Mouse (Mus musculus) right cerebral cortex, postnatal 36 days (tissue): Measurements from ENCODE around the gene 5730522E02Rik.
A peak's percentile ranks its signal among the peaks of the same experiment; 100 is the strongest.
"Not testable (repeated sequence)": the region's sequence is repeated elsewhere in the genome, so short reads cannot be mapped to it uniquely, and the experiment has no call there.

Source experiments
- DNase-seq, 2 experiments: peaks; one replicate each; pipeline ENCODE4 v3.0.0; 2022; ENCODE audit warnings: low spot score in 2 of 2, mixed read lengths in 1 of 2

Gene 5730522E02Rik

GRCm38 (mm10) chr11:26210582-26211180 lies at the start of gene 5730522E02Rik:
Gene 5730522E02Rik (minus strand): TSS chr11:26210763.
- no peak for DNase-seq

- DNase-seq = no peak
These were observed 26.0 kb upstream of the 5730522E02Rik start for GRCm38 (mm10) chr11:26236540-26236939.

- DNase-seq = no peak
These were observed 19.3 kb upstream of the 5730522E02Rik start for GRCm38 (mm10) chr11:26229895-26230294.

- DNase-seq = not testable (repeated sequence)
These were observed 3.1 kb upstream of the 5730522E02Rik start for GRCm38 (mm10) chr11:26213643-26214042.

- DNase-seq = peak; percentile 15 to 30
These were observed 567 bp downstream of the 5730522E02Rik start for GRCm38 (mm10) chr11:26209811-26210581.

- no peak for DNase-seq
These were observed 7.1 kb downstream of the 5730522E02Rik start for GRCm38 (mm10) chr11:26203466-26203865.

GRCm38 (mm10) chr11:26202842-26203241 lies 7.7 kb downstream of the 5730522E02Rik start:
- no peak for DNase-seq

GRCm38 (mm10) chr11:26201778-26202097 lies 8.8 kb downstream of the 5730522E02Rik start:
- DNase-seq = no peak

GRCm38 (mm10) chr11:26200970-26201777 lies 9.4 kb downstream of the 5730522E02Rik start:
- DNase-seq = peak; percentile 15 to 21

- DNase-seq = no peak
These were observed 15.1 kb downstream of the 5730522E02Rik start for GRCm38 (mm10) chr11:26195468-26195867.

- no peak for DNase-seq
These were observed 23.2 kb downstream of the 5730522E02Rik start for GRCm38 (mm10) chr11:26187231-26187967.

- no peak for DNase-seq
These were observed 40.0 kb downstream of the 5730522E02Rik start for GRCm38 (mm10) chr11:26170572-26170971.

GRCm38 (mm10) chr11:26167609-26167971 lies 43.0 kb downstream of the 5730522E02Rik start:
- no peak for DNase-seq

- no peak for DNase-seq
These were observed 43.5 kb downstream of the 5730522E02Rik start for GRCm38 (mm10) chr11:26166966-26167608.

GRCm38 (mm10) chr11:26164651-26165259 lies 45.8 kb downstream of the 5730522E02Rik start:
- DNase-seq = peak in 1 of 2 experiments; percentile 20

- no peak for DNase-seq
These were observed 49.2 kb downstream of the 5730522E02Rik start for GRCm38 (mm10) chr11:26161354-26161753.

GRCm38 (mm10) chr11:26159033-26159432 lies 51.5 kb downstream of the 5730522E02Rik start:
- no peak for DNase-seq

GRCm38 (mm10) chr11:26140024-26140423 lies 70.5 kb downstream of the 5730522E02Rik start:
- DNase-seq = no peak

- DNase-seq = peak in 1 of 2 experiments; percentile 12
These were observed 72.5 kb downstream of the 5730522E02Rik start for GRCm38 (mm10) chr11:26138013-26138412.

GRCm38 (mm10) chr11:26130911-26131310 lies 79.7 kb downstream of the 5730522E02Rik start:
- DNase-seq = no peak

- no peak for DNase-seq
These were observed 81.5 kb downstream of the 5730522E02Rik start for GRCm38 (mm10) chr11:26129054-26129453.
